Mouse (Mus musculus): ENCODE measurements around the gene Tbx6.

Gene Tbx6

GRCm38 (mm10) chr7:126780971-126781635, at the start of gene Tbx6:
Gene Tbx6, plus strand, starts transcription at chr7:126781483.
- DNase-seq (ENCODE audit: low spot score) = no peak

DNA sequence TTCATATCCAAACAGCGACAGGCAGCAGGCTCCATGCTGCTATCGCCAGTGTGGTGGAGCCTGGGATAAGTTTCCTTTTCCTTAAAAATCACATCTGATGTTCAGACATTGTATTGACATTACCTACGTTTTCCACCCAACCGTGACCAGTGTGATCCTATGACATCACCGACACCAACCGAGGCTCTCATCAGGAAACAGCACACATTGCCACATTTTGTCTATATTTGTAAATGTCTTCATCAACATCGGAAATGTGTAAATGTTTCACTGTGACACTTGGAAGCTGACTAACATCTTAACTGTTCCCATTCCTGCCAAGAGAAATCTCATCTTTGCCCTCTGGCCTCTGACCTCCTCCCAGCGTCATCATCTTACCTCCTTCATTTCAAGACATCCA, 45.2 kb upstream of the Tbx6 start:
- no peak for DNase-seq (ENCODE audit: low spot score)

DNA sequence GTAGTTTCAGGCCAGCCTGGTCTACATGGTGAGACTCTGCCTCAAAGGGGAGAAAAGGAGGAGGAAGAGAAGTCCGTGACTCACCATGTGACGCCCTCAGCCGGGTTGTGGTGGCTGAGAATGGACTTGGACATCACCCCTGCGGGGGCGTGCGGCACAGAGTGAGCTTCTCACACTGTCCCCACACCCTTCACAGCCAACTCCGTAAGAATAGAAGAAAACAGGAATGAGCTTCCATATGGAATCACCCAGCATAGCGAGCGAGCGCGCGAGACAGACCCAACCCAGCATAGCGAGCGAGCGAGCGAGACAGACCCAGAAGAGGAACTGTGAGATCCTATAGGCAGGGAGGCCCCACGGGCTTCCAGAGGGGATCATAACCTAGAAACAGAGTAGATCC, 41.7 kb upstream of the Tbx6 start:
- DNase-seq (ENCODE audit: low spot score) = no peak

- no peak for DNase-seq (ENCODE audit: low spot score)
These were observed 41.0 kb upstream of the Tbx6 start for GRCm38 (mm10) chr7:126740132-126740735.

DNA sequence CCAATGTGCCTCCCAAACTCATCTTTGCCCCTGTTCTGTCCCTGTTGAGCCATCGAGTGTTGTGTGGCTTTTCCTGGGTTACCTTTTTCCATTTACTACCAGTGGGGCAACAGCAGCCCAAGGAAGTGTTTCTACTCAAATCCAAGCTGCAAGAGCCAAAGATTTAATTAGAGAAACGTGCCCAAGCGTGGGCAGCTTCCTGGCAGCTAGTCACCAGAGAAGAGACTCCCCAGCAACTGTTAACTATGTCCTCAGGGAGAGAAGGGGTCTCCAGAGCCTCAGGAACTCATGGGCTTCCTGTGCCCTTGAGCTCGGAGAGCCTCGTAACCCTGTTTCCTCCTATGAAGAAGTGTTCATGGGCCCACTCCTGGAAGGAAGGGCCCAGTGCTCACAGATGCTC, 40.3 kb upstream of the Tbx6 start:
- DNase-seq (ENCODE audit: low spot score) = no peak

DNA sequence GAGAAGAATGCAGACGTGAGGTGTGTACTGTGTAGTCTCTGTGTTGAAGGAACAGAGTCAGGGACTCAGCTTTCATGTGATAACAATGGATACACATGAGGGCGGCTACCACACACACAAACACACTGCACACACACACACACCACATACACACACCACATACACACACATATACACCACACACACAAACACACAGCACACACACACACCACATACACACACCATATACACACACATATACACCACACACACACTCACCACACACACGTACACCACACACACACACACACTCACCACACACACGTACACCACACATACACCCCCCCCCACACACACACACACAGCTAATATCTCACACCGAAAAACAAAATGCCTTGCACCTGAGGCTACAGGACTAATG, 39.8 kb upstream of the Tbx6 start:
- DNase-seq (ENCODE audit: low spot score) = no peak

DNA sequence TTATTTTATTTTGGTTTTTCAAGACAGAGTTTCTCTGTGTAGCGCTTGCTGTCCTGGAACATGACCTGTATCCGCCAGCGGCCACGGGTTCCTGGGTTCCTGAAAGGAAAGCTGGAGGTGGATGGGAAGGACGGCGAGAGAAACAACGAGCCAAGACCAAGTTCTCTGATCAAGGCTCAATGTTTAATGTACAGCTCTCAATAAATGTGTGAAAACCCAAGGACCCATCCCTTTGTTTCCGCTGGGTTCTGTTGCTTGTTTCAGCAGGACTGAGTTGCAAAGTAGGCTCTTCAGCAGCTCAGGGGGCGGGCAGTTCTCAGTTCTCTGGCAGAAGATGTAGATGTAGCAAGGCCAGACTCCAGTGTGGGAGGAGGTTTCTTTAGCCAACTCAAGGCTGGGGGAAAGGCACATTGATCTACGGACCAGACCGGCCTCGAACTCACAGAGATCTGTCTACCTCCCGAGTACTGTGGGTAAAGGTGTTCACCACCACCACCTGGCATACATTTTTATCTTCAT, 39.3 kb upstream of the Tbx6 start:
- DNase-seq (ENCODE audit: low spot score) = no peak

- no peak for DNase-seq (ENCODE audit: low spot score)
These were observed 35.2 kb upstream of the Tbx6 start for GRCm38 (mm10) chr7:126746066-126746465.

DNA sequence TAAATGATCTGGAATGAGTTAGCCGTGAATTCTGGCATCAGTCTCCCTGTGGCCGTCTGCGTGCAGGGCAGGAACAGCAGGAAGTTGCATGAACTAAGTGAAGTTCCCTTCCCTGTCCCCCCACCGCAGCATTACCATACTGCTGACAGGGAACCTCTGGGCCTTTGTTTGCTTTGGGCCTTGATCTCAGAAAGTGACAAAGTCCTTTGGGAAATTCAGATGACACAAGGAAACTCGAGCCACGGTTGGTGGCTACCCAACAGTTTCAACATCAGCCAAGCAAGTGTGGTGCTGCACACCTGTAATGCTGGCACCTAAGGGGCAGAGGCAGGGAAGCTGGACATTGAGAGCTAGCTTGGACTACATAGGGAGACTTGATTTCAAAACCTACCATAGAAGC, 34.5 kb upstream of the Tbx6 start:
- no peak for DNase-seq (ENCODE audit: low spot score)

- DNase-seq (ENCODE audit: low spot score) = no peak
These were observed 32.5 kb upstream of the Tbx6 start for GRCm38 (mm10) chr7:126748824-126749223.

- no peak for DNase-seq (ENCODE audit: low spot score)
These were observed 31.5 kb upstream of the Tbx6 start for GRCm38 (mm10) chr7:126749582-126750343.

DNA sequence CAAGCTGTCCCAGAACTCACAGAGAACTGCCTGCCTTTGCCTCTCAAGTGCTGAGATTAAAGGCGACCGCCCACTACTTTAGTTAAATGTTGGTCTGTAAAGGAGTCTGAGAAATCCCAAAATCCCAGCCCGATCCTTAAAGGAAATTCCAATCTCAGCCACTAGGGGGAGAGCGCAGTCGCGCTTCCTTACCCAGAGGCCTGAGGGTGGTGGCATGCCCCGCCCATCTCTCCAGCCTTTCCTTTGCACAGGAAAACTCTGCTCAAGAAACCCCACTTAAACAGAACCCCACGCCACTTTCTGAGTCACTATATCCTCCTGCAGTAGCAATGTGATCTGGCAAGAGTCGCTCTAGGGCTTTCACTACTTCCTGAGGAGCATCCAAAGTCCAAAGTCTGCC, 26.4 kb upstream of the Tbx6 start:
- DNase-seq (ENCODE audit: low spot score) = peak; percentile 78

- no peak for DNase-seq (ENCODE audit: low spot score)
These were observed 22.7 kb upstream of the Tbx6 start for GRCm38 (mm10) chr7:126758539-126758938.

- DNase-seq (ENCODE audit: low spot score) = peak; percentile 82
These were observed 22.1 kb upstream of the Tbx6 start, which contains the start of gene Mapk3 for GRCm38 (mm10) chr7:126759050-126759671. Gene Mapk3, plus strand, starts transcription at chr7:126759601.

DNA sequence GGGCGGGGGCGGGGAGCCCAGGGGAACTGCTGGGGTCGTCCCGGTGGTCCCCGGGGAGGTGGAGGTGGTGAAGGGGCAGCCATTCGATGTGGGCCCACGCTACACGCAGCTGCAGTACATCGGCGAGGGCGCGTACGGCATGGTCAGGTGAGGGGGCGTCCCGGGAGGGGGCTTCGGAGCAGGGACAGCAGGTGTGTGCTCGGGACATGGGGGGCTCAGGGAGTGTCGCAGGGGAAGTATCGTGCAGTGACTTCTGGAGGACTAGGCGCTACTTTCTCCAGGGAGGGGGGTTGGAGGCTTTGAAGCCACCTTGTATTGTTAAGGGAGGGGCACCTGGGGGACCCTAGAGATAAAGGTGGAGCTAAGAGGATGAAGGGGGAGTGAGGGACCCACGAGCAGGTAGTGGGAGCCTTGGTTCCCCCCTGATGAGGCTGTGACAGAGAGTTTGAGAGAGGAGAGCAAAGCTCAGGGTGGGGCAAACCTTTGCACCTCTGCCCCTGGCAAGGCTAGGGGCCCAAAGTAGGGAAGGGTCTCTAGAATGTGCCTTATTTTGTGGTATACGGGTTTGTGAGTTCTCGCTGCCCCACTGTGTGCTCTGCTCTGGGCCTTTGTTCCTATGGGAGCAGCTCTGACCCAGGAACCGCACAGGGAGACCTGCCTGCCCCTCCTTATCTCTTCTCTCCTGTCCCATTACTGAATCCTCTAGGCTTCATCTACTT, 21.5 kb upstream of the Tbx6 start:
- no peak for DNase-seq (ENCODE audit: low spot score)

DNA sequence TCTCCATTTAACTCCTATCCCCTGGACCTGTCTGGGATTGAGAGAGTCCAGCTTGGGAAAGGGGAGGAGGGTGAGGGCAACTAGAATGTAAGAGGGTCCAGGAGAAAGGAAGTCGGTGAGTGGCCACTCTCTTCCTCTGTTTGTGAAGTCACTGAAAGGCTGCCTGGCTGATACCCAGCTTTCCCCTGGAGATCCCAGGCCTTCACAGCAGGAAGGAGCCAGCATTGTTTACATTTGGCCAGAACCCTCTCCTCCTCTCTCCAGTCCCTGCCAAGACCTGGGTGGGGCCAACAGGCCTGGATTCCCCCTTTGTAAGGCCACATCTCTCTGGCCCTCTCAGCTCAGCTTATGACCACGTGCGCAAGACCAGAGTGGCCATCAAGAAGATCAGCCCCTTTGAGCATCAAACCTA, 20.9 kb upstream of the Tbx6 start:
- DNase-seq (ENCODE audit: low spot score) = peak; percentile 68

DNA sequence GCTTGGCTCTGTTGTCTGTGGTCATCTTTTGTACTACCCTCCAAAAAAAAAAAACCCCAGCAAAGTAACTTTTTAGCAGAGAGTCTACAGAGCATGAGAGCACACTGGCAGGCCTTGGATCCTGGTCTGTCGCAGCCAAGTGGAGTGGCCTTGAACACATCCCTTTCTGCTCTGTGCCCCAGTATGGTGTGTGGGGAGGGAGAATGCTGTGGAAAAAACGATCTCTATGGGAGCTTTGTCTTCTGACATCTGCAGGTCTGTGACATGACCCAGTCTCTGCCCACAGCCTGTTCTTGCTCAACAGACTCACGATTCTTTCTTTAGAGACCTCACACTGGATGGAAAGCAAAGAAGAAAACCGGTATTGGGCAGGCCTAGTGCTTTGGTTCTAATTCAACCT, 20.3 kb upstream of the Tbx6 start:
- no peak for DNase-seq (ENCODE audit: low spot score)

DNA sequence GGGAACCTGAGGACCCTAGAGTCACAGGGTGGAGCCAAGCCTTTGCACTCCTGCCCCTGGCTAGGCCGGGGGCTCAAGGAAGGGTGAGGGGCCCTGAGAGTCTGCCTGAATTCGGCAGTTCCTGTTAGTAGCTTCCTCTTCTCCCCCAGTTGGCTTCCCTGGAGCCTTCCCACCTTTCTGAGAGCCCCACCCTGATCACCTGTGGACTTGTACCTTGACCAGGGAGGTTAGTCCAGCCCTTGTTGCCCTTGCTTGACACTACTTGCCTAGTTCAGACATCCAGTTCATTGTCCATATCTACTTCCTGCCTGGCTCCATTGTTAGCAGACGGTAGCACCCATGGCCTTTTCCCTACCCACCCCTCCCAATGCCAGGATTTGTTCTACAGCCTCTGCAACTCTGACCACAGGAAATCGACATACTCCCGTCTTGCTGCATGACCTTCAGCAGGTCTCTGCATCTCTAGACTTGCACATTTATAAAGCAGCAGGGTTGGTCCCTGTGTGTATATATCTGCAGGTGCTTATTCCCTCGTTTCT, 19.7 kb upstream of the Tbx6 start:
- no peak for DNase-seq (ENCODE audit: low spot score)

DNA sequence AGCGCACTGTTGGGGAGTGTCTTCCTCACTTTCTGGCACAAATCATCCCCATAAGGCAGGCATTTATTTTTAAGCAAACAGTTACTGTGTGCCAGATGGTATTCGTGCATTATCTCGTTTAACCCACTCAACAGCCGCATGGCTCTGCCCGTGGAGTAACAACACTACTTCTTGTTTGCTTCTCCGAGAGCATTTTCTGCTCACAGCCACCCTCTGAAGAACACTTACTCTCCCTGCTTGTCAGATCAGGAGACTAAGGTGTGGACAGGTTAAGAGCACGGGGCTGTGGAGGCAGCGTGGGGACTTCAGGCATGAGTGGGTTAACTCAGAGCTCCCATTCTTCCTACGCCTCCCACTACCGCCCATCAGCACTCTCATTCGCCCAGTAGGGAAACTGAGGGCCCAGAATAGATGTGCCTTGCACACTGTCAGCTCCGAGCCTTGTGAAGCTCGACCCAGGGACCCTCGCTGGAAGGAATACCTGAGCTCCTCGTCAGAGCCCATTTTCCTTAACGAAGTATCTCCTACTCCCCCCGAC, 18.7 kb upstream of the Tbx6 start:
- no peak for DNase-seq (ENCODE audit: low spot score)

DNA sequence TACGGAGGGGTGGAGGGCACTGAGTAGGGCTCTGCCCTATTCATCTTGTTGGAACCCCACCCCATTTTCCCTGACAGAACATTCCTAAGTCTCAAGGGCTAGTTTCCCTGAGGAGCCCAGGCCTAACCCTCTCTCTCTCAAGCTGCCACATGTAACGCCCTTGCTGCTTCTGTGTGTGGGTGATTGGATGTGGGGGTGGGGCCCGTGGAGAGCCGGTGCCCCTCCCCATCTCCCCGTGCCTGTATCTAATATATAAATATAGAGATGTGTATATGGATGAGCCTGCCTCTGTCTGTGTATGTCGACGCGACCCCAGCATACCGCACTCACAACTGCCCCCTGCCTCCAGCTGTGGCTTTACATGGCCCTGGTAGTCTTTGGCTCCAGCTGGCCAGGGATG, 15.7 kb upstream of the Tbx6 start:
- no peak for DNase-seq (ENCODE audit: low spot score)

DNA sequence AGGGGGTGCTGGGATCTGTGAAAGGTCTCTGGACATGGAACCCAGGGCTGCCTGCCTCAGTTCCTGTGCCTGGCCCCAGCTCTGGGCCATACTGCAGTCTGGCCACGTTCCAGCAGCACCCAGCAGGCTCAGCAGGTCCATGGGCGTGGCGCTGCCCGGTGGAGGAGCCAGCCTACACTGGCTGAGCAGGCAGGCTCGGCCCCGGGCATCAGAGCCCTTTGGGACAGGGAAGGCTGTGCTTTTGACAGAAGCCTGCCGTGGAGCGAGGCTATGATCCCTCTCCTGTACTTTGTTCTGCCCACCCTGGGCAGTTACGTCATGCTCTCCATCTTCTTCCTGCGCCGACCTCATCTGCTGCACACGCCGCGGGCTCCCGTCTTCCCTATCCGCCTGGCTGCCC, 15.1 kb upstream of the Tbx6 start, which contains the start of gene Gdpd3:
TSS of gene Gdpd3 (plus strand) at position 134 of the 400 bp plus-strand sequence.
- DNase-seq (ENCODE audit: low spot score) = no peak

All from ovary, postnatal 14 days (tissue).